ENCODE assay signal across 12 mouse cellular contexts in the genomic region with DNA sequence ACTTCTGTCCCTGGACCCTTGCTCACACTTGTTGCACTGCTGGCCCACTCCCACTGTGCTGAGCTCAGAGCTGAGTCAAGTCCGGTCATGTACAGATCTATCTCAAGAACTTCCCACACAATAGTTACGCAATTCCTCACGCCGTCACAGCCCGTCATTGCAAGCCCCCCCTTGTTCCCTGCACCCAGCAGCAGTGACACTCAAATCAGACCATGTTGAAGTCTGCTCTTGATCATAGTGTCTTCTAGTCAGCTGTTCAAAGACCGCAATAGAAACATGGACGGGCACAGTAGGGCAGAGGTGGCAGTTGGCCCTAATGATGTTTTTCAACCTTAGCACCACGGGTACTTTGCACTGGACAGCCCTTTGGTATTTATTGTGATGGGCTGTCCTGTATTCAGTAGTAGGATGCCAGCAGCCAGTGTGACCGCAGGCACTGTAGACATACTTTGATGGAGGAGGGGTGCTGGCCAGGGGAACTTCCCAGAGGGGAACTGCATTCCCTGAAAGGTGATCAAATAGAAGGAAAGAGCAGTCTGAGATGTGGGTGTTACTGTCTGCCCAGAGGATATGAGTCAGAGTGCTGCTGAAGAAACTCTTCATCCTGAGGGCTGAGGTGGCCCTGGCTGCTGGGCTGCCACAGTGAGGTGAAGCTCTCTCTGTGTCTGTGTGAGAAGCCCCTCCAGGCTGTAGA. TPM values are rescaled to one million over a fixed set of nuclear protein-coding genes. Genes with fewer than 3 reads are reported as not detected.
A peak's percentile ranks its signal among the peaks of the same experiment; 100 is the strongest.
DNase-seq lines count a peak whose midpoint lies in the region; ATAC-seq and TF ChIP-seq lines count a peak whose summit lies in the region.
"Had no signal": no experiment of that assay in that cellular context is flagged by ENCODE, and none has a peak within 500 bp of the region (broad histone marks: within the 10 kb centered on the region; RNA-seq: fewer than 3 reads in every experiment).

No protein-coding gene starts in this region.

- peaks cover 69% of the 10 kb centered on the region for H3K4me1 ChIP-seq in forebrain, embryonic 10.5 days
- H3K4me1 ChIP-seq in forebrain, embryonic 14.5 days (ENCODE audit: control insufficient read depth, insufficient read depth, low read length), result no peaks in the 10 kb centered on the region
- H3K4me1 ChIP-seq in thymus, adult 2 months (replicated peaks; ENCODE audit: control insufficient read depth, insufficient read depth, low read length), result peaks cover 31% of the 10 kb centered on the region
- H3K4me1 ChIP-seq in stomach, embryonic 16.5 days (ENCODE audit: control insufficient read depth, insufficient read depth, low read length), result peaks cover 22% of the 10 kb centered on the region
- peaks cover 6% of the 10 kb centered on the region; the same call in 1 of the 2 replicates for H3K4me1 ChIP-seq in hindbrain, embryonic 13.5 days (replicated peaks)

- H3K27ac ChIP-seq in forebrain, embryonic 10.5 days, result peak overlapping the region; percentile 53; the same call in 1 of the 2 replicates
- H3K27ac ChIP-seq in forebrain, embryonic 14.5 days (ENCODE audit: low read depth, low read length), result no peak overlapping the region
- H3K27ac ChIP-seq in thymus, adult 2 months (ENCODE audit: control insufficient read depth, insufficient read depth, low read length), result peak overlapping the region; percentile 41; the same call in 1 of the 2 replicates
- H3K27ac ChIP-seq in stomach, embryonic 16.5 days (ENCODE audit: low read length), result peak overlapping the region; percentile 30
- H3K27ac ChIP-seq in hindbrain, embryonic 13.5 days, result no peak overlapping the region
- H3K27ac ChIP-seq: forebrain, embryonic 13.5 days; neural tube, embryonic 13.5 days had no signal

- no peak overlapping the region for H3K9ac ChIP-seq in forebrain, embryonic 14.5 days (ENCODE audit: low read length)
- no peak overlapping the region for H3K9ac ChIP-seq in stomach, embryonic 16.5 days (ENCODE audit: low read length)
- no peak overlapping the region for H3K9ac ChIP-seq in hindbrain, embryonic 13.5 days
- H3K9ac ChIP-seq: forebrain, embryonic 13.5 days; neural tube, embryonic 13.5 days had no signal

- TF ChIP-seq POLR2A in thymus, adult 2 months (IDR thresholded peaks at IDR 0.05; ENCODE audit: control insufficient read depth, extremely low read depth, insufficient read depth, low read length, poor library complexity), result no peak

- no peak for ATAC-seq in forebrain, embryonic 14.5 days
- ATAC-seq in inflammation-experienced regulatory T-cells, adult 6 months, result peak; percentile 71
- no peak for ATAC-seq in stomach, embryonic 16.5 days (ENCODE audit: insufficient read depth, low FRiP score)
- no peak for ATAC-seq in hindbrain, embryonic 13.5 days (ENCODE audit: low FRiP score)
- ATAC-seq: forebrain, embryonic 13.5 days had no signal

- H3K4me2 ChIP-seq in forebrain, embryonic 14.5 days (ENCODE audit: low read length), result no peak overlapping the region
- H3K4me2 ChIP-seq in stomach, embryonic 16.5 days (ENCODE audit: low read depth, low read length), result no peak overlapping the region
- no peak overlapping the region for H3K4me2 ChIP-seq in hindbrain, embryonic 13.5 days
- H3K4me2 ChIP-seq: forebrain, embryonic 13.5 days; neural tube, embryonic 13.5 days had no signal

- H3K9me3 ChIP-seq in forebrain, embryonic 10.5 days, result no peaks in the 10 kb centered on the region
- H3K9me3 ChIP-seq in forebrain, embryonic 14.5 days (replicated peaks; ENCODE audit: control insufficient read depth, low read length), result no peaks in the 10 kb centered on the region
- H3K9me3 ChIP-seq in stomach, embryonic 16.5 days (replicated peaks; ENCODE audit: control insufficient read depth, low read length), result no peaks in the 10 kb centered on the region
- no peaks in the 10 kb centered on the region for H3K9me3 ChIP-seq in hindbrain, embryonic 13.5 days
- H3K9me3 ChIP-seq: forebrain, embryonic 13.5 days; neural tube, embryonic 13.5 days had no signal

- H3K4me3 ChIP-seq in forebrain, embryonic 10.5 days, result no peak overlapping the region
- H3K4me3 ChIP-seq in forebrain, embryonic 14.5 days (ENCODE audit: low read depth, low read length), result no peak overlapping the region
- H3K4me3 ChIP-seq in thymus, adult 2 months (ENCODE audit: control insufficient read depth, insufficient read depth, low read length), result no peak overlapping the region
- H3K4me3 ChIP-seq in stomach, embryonic 16.5 days (replicated peaks; ENCODE audit: low read length), result no peak overlapping the region
- H3K4me3 ChIP-seq in hindbrain, embryonic 13.5 days, result no peak overlapping the region
- H3K4me3 ChIP-seq: forebrain, embryonic 13.5 days; neural tube, embryonic 13.5 days had no signal

- H3K36me3 ChIP-seq in forebrain, embryonic 10.5 days (replicated peaks), result peaks cover 100% of the 10 kb centered on the region
- peaks cover 33% of the 10 kb centered on the region for H3K36me3 ChIP-seq in forebrain, embryonic 14.5 days (ENCODE audit: control insufficient read depth, insufficient read depth, low read length)
- H3K36me3 ChIP-seq in thymus, adult 2 months (ENCODE audit: control insufficient read depth, insufficient read depth, low read length), result no peaks in the 10 kb centered on the region
- H3K36me3 ChIP-seq in stomach, embryonic 16.5 days (ENCODE audit: control insufficient read depth, insufficient read depth, low read length), result peaks cover 16% of the 10 kb centered on the region
- H3K36me3 ChIP-seq in hindbrain, embryonic 13.5 days, result peaks cover 9% of the 10 kb centered on the region; the same call in 1 of the 2 replicates

- WGBS in forebrain, embryonic 10.5 days, result 89% methylated on average over 9 of the region's 9 CpGs
- 84% methylated on average over 9 of the region's 9 CpGs for WGBS in forebrain, embryonic 14.5 days
- WGBS in thymus, adult 2 months, result 84% methylated on average over 9 of the region's 9 CpGs
- 65% methylated on average over 9 of the region's 9 CpGs for WGBS in stomach, embryonic 16.5 days
- WGBS in hindbrain, embryonic 13.5 days, result 82% methylated on average over 9 of the region's 9 CpGs

- no peaks in the 10 kb centered on the region for H3K27me3 ChIP-seq in forebrain, embryonic 10.5 days (ENCODE audit: poor library complexity, severe bottlenecking)
- H3K27me3 ChIP-seq in forebrain, embryonic 14.5 days (replicated peaks; ENCODE audit: control insufficient read depth, insufficient read depth, low read length), result no peaks in the 10 kb centered on the region
- H3K27me3 ChIP-seq in thymus, adult 2 months (ENCODE audit: control insufficient read depth, insufficient read depth, low read length), result no peaks in the 10 kb centered on the region
- H3K27me3 ChIP-seq in stomach, embryonic 16.5 days (ENCODE audit: control insufficient read depth, insufficient read depth, low read length), result no peaks in the 10 kb centered on the region
- H3K27me3 ChIP-seq in hindbrain, embryonic 13.5 days, result no peaks in the 10 kb centered on the region
- H3K27me3 ChIP-seq: forebrain, embryonic 13.5 days; neural tube, embryonic 13.5 days had no signal

- DNase-seq in forebrain, embryonic 10.5 days (ENCODE audit: extremely low spot score, low spot score), result no peak
- no peak for DNase-seq in forebrain, embryonic 14.5 days (ENCODE audit: low spot score)
- no peak for DNase-seq in thymus, adult 2 months
- DNase-seq in thymus, adult 18-20 months, result no peak
- no peak for DNase-seq in right cerebral cortex, adult 18-20 months
- DNase-seq: kidney, adult 8-10 months; left cerebral cortex, postnatal 4 days had no signal

- TF ChIP-seq CTCF in thymus, adult 2 months (IDR thresholded peaks at IDR 0.05; ENCODE audit: borderline replicate concordance, control insufficient read depth, extremely low read depth, insufficient read depth, low read length, poor library complexity), result no peak

RNA-seq across cellular contexts. Expression of a gene that starts 17.2 kb away (rescaled TPM):
- polyA plus RNA-seq in forebrain, embryonic 10.5 days (2016; fragmentation: Nextera tagmentation; extraction: Ambion mirVana), result 204 and 222 TPM in 2 replicates
- 85.3 and 96.7 TPM in 2 replicates for polyA plus RNA-seq in forebrain, embryonic 14.5 days (2014; fragmentation: Nextera tagmentation; extraction: Ambion mirVana)
- polyA plus RNA-seq in thymus, adult 2 months (2012; rRNA removed), result 42.2 and 42.5 TPM in 2 replicates
- 10 to 100 TPM; 29.4 to 37.6 (median 36.4) TPM for polyA plus RNA-seq in inflammation-experienced regulatory T-cells, adult 6 months (2017; shearing (Covaris generic))
- 142 and 155 TPM in 2 replicates for polyA plus RNA-seq in stomach, embryonic 16.5 days (2015; fragmentation: Nextera tagmentation; extraction: Ambion mirVana)
- 94.4 and 96.5 TPM in 2 replicates for polyA plus RNA-seq in hindbrain, embryonic 13.5 days (2015; fragmentation: Nextera tagmentation; extraction: Ambion mirVana)

RNA-seq across cellular contexts. Expression of a gene that starts 48.3 kb away (rescaled TPM):
- polyA plus RNA-seq in forebrain, embryonic 10.5 days (2016; fragmentation: Nextera tagmentation; extraction: Ambion mirVana), result 10.5 and 10.6 TPM in 2 replicates
- 4.2 and 4.3 TPM in 2 replicates for polyA plus RNA-seq in forebrain, embryonic 14.5 days (2014; fragmentation: Nextera tagmentation; extraction: Ambion mirVana)
- 12.9 and 19.1 TPM in 2 replicates for polyA plus RNA-seq in thymus, adult 2 months (2012; rRNA removed)
- 1 to 10 TPM; 4.2 to 5.4 (median 4.4) TPM for polyA plus RNA-seq in inflammation-experienced regulatory T-cells, adult 6 months (2017; shearing (Covaris generic))
- 4.9 and 5.5 TPM in 2 replicates for polyA plus RNA-seq in stomach, embryonic 16.5 days (2015; fragmentation: Nextera tagmentation; extraction: Ambion mirVana)
- 7.4 and 7.6 TPM in 2 replicates for polyA plus RNA-seq in hindbrain, embryonic 13.5 days (2015; fragmentation: Nextera tagmentation; extraction: Ambion mirVana)

Comparison
In these comparisons a context has a peak if more than half of its experiments do, and no peak if none do; other contexts are left out.
1. H3K27ac ChIP-seq: peak in forebrain, embryonic 10.5 days (single experiment), thymus, adult 2 months (single experiment) and stomach, embryonic 16.5 days (single experiment); none in forebrain, embryonic 14.5 days (single experiment) and hindbrain, embryonic 13.5 days (single experiment).